Mouse (Mus musculus) limb, embryonic 15.5 days (tissue): ENCODE data around the gene Gadd45gip1. TPM values are rescaled to one million over a fixed set of nuclear protein-coding genes. Genes with fewer than 3 reads are reported as not detected.

ENCODE experiments used
- ATAC-seq: fragments of 200-750 bp; cut with Nextera tagmentation; 2 replicates; pipeline ENCODE4 v1.8.0; 2017; ENCODE audit warnings: low read depth, moderate TSS enrichment; ENCODE audit not compliant: insufficient number of reproducible peaks, low FRiP score, low TSS enrichment
- H3K27ac ChIP-seq: fragments of 300-500 bp; sonication (generic); 2 replicates; pipeline ENCODE4 v1.5.1; 2015; ENCODE audit warnings: moderate library complexity, mild to moderate bottlenecking, inconsistent platforms
- H3K27me3 ChIP-seq: fragments of 300-500 bp; sonication (generic); 2 replicates; pipeline ENCODE4 v1.6.1; 2015; ENCODE audit warnings: inconsistent platforms
- H3K36me3 ChIP-seq: fragments of 300-500 bp; sonication (generic); 2 replicates; pipeline ENCODE4 v1.6.1; 2015; ENCODE audit warnings: inconsistent platforms
- H3K4me1 ChIP-seq: fragments of 300-500 bp; sonication (generic); 2 replicates; pipeline ENCODE4 v1.6.1; 2015; ENCODE audit warnings: inconsistent platforms
- H3K4me2 ChIP-seq: fragments of 300-500 bp; sonication (generic); 2 replicates; pipeline ENCODE4 v1.6.1; 2015; ENCODE audit warnings: mild to moderate bottlenecking, inconsistent platforms
- H3K4me3 ChIP-seq: fragments of 300-500 bp; sonication (generic); 2 replicates; pipeline ENCODE4 v1.5.1; 2015; ENCODE audit warnings: mild to moderate bottlenecking, inconsistent platforms
- H3K9ac ChIP-seq: fragments of 300-500 bp; sonication (generic); 2 replicates; pipeline ENCODE4 v1.6.1; 2015; ENCODE audit warnings: inconsistent platforms
- H3K9me3 ChIP-seq: fragments of 300-500 bp; sonication (generic); 2 replicates; pipeline ENCODE4 v1.6.1; 2016; ENCODE audit warnings: inconsistent platforms
- WGBS: fragments of 180-500 bp; shearing (Covaris S2); methylation state at CpG from one replicate; pipeline ENCODE4 v1.1.7; 2015; 5-methylcytosine and 5-hydroxymethylcytosine counted together
- polyA plus RNA-seq: library from polyadenylated mRNA; unstranded; fragments of >200 nt; fragmentation: Nextera tagmentation; extraction: Ambion mirVana; gene quantifications from 2 replicates; pipeline ENCODE4 v1.2.1, GENCODE M21; 2015

The Gadd45gip1 gene
- 44.7 and 45.6 TPM in 2 replicates for polyA plus RNA-seq

- no peaks in the 10 kb centered on the region for H3K9me3 ChIP-seq
- H3K27me3 ChIP-seq, result no peaks in the 10 kb centered on the region
- peak within 1 kb of the TSS; percentile 96 for H3K27ac ChIP-seq
- H3K4me3 ChIP-seq, result peak within 1 kb of the TSS; percentile 96
- H3K4me2 ChIP-seq, result peak within 1 kb of the TSS; percentile 56
- H3K36me3 ChIP-seq, result peaks cover 28% of the 10 kb centered on the region
- no peak for ATAC-seq
- 74% methylated on average over 11 of the region's 11 CpGs for WGBS
- H3K4me1 ChIP-seq, result peaks cover 38% of the 10 kb centered on the region
- peak within 1 kb of the TSS; percentile 97 for H3K9ac ChIP-seq
These were observed at the start of gene Gadd45gip1 for GRCm38 (mm10) chr8:84831490-84831889. Gadd45gip1 (plus strand) TSS chr8:84831522.

- Histone ChIP-seq H3K27ac (peak overlapping the region; percentile 83), H3K9me3 (no peaks in the 10 kb centered on the region), H3K9ac (no peak overlapping the region), H3K27me3 (peaks cover 18% of the 10 kb centered on the region; the same call in 1 of the 2 replicates), H3K4me2 (peak overlapping the region; percentile 14; the same call in 1 of the 2 replicates), H3K4me3 (no peak overlapping the region), H3K36me3 (no peaks in the 10 kb centered on the region), H3K4me1 (peaks cover 98% of the 10 kb centered on the region)
- no peak for ATAC-seq
- 25% methylated on average over 5 of the region's 5 CpGs for WGBS
These were observed 49.4 kb upstream of the Gadd45gip1 start for GRCm38 (mm10) chr8:84781686-84782505.

GRCm38 (mm10) chr8:84782680-84783079 lies 48.6 kb upstream of the Gadd45gip1 start:
- H3K4me3 ChIP-seq, result no peak overlapping the region
- WGBS, result 31% methylated on average over 10 of the region's 10 CpGs
- H3K36me3 ChIP-seq, result no peaks in the 10 kb centered on the region; the same call in 1 of the 2 replicates
- H3K9ac ChIP-seq, result no peak overlapping the region
- peaks cover 99% of the 10 kb centered on the region for H3K4me1 ChIP-seq
- H3K9me3 ChIP-seq, result no peaks in the 10 kb centered on the region
- H3K27me3 ChIP-seq, result peaks cover 18% of the 10 kb centered on the region; the same call in 1 of the 2 replicates
- H3K27ac ChIP-seq, result peak overlapping the region; percentile 83
- no peak for ATAC-seq
- H3K4me2 ChIP-seq, result peak overlapping the region; percentile 7; the same call in 1 of the 2 replicates

GRCm38 (mm10) chr8:84783198-84783918 lies 48.0 kb upstream of the Gadd45gip1 start:
- no peak for ATAC-seq
- no peaks in the 10 kb centered on the region for H3K9me3 ChIP-seq
- H3K4me1 ChIP-seq, result peaks cover 99% of the 10 kb centered on the region
- no peaks in the 10 kb centered on the region; the same call in 1 of the 2 replicates for H3K36me3 ChIP-seq
- 35% methylated on average over 11 of the region's 11 CpGs for WGBS
- peak overlapping the region; percentile 83 for H3K27ac ChIP-seq
- H3K4me2 ChIP-seq, result no peak overlapping the region
- H3K27me3 ChIP-seq, result peaks cover 18% of the 10 kb centered on the region; the same call in 1 of the 2 replicates
- no peak overlapping the region for H3K4me3 ChIP-seq
- H3K9ac ChIP-seq, result no peak overlapping the region

- peaks cover 99% of the 10 kb centered on the region for H3K4me1 ChIP-seq
- no peaks in the 10 kb centered on the region; the same call in 1 of the 2 replicates for H3K36me3 ChIP-seq
- H3K4me2 ChIP-seq, result peak overlapping the region; percentile 50
- peak overlapping the region; percentile 21 for H3K4me3 ChIP-seq
- H3K9me3 ChIP-seq, result no peaks in the 10 kb centered on the region
- H3K27me3 ChIP-seq, result peaks cover 18% of the 10 kb centered on the region; the same call in 1 of the 2 replicates
- H3K9ac ChIP-seq, result peak overlapping the region; percentile 45; the same call in 1 of the 2 replicates
- H3K27ac ChIP-seq, result peak overlapping the region; percentile 83; the same call in 1 of the 2 replicates
- WGBS, result 15% methylated on average over 33 of the region's 33 CpGs
- no peak for ATAC-seq
These were observed 47.3 kb upstream of the Gadd45gip1 start for GRCm38 (mm10) chr8:84783919-84784581.

GRCm38 (mm10) chr8:84784681-84785505 lies 46.4 kb upstream of the Gadd45gip1 start:
- peaks cover 18% of the 10 kb centered on the region; the same call in 1 of the 2 replicates for H3K27me3 ChIP-seq
- WGBS, result 14% methylated on average over 48 of the region's 48 CpGs
- peaks cover 99% of the 10 kb centered on the region for H3K4me1 ChIP-seq
- H3K4me3 ChIP-seq, result peak overlapping the region; percentile 21
- no peaks in the 10 kb centered on the region; the same call in 1 of the 2 replicates for H3K36me3 ChIP-seq
- no peaks in the 10 kb centered on the region for H3K9me3 ChIP-seq
- no peak for ATAC-seq
- peak overlapping the region; percentile 31; the same call in 1 of the 2 replicates for H3K9ac ChIP-seq
- peak overlapping the region; percentile 50 for H3K4me2 ChIP-seq
- H3K27ac ChIP-seq, result no peak overlapping the region

GRCm38 (mm10) chr8:84785506-84785755 lies 45.9 kb upstream of the Gadd45gip1 start:
- H3K4me3 ChIP-seq, result peak overlapping the region; percentile 21
- ATAC-seq, result no peak
- H3K4me2 ChIP-seq, result peak overlapping the region; percentile 50
- no peak overlapping the region for H3K27ac ChIP-seq
- no peaks in the 10 kb centered on the region; the same call in 1 of the 2 replicates for H3K36me3 ChIP-seq
- peak overlapping the region; percentile 31; the same call in 1 of the 2 replicates for H3K9ac ChIP-seq
- peaks cover 18% of the 10 kb centered on the region; the same call in 1 of the 2 replicates for H3K27me3 ChIP-seq
- peaks cover 99% of the 10 kb centered on the region for H3K4me1 ChIP-seq
- 38% methylated on average over 11 of the region's 11 CpGs for WGBS
- H3K9me3 ChIP-seq, result no peaks in the 10 kb centered on the region

GRCm38 (mm10) chr8:84785756-84786677 lies 45.3 kb upstream of the Gadd45gip1 start:
- peak overlapping the region; percentile 76 for H3K27ac ChIP-seq
- 23% methylated on average over 38 of the region's 38 CpGs for WGBS

GRCm38 (mm10) chr8:84786801-84787467 lies 44.4 kb upstream of the Gadd45gip1 start:
- Histone ChIP-seq H3K4me2 (peak overlapping the region; percentile 50), H3K27ac (peak overlapping the region; percentile 76), H3K9ac (no peak overlapping the region), H3K27me3 (peaks cover 13% of the 10 kb centered on the region; the same call in 1 of the 2 replicates), H3K4me3 (peak overlapping the region; percentile 21), H3K9me3 (no peaks in the 10 kb centered on the region), H3K36me3 (no peaks in the 10 kb centered on the region; the same call in 1 of the 2 replicates), H3K4me1 (peaks cover 99% of the 10 kb centered on the region)
- no peak for ATAC-seq
- WGBS, result 34% methylated on average over 11 of the region's 11 CpGs

More at GRCm38 (mm10) chr8:84785756-84786677, 45.3 kb upstream of the Gadd45gip1 start:
- peak overlapping the region; percentile 50 for H3K4me2 ChIP-seq
- peak overlapping the region; percentile 21 for H3K4me3 ChIP-seq
- peak overlapping the region; percentile 20; the same call in 1 of the 2 replicates for H3K9ac ChIP-seq
- no peaks in the 10 kb centered on the region for H3K9me3 ChIP-seq
- H3K4me1 ChIP-seq, result peaks cover 100% of the 10 kb centered on the region
- peaks cover 18% of the 10 kb centered on the region; the same call in 1 of the 2 replicates for H3K27me3 ChIP-seq
- peak; percentile 20 for ATAC-seq
- H3K36me3 ChIP-seq, result no peaks in the 10 kb centered on the region; the same call in 1 of the 2 replicates
